Mouse (Mus musculus) megakaryocyte, embryonic 14.5 days (primary cell): ENCODE data around the gene Drc1.

ENCODE experiments used
- FLI1 ChIP-seq: IDR thresholded peaks from 2 replicates; pipeline ENCODE4 v1.6.1; 2012; ENCODE audit warnings: low read length, inconsistent platforms, mixed read lengths
- GATA1 ChIP-seq: IDR thresholded peaks from 3 replicates; pipeline ENCODE4 v1.6.1; 2012; ENCODE audit warnings: mixed read lengths, low read length, inconsistent platforms, borderline replicate concordance

GRCm38 (mm10) chr5:30255567-30256354 is 25.4 kb upstream of the Drc1 start:
- TF ChIP-seq GATA1 (no peak), FLI1 (no peak)
